Mouse (Mus musculus) gastrocnemius, postnatal 4 days (tissue): ENCODE results near the gene Exoc8. TPM values are rescaled to one million over a fixed set of nuclear protein-coding genes. Genes with fewer than 3 reads are reported as not detected.

Experiments used
- DNase-seq, 2 experiments: peaks; one replicate each; pipeline ENCODE4 v3.0.0; 2021 to 2022; ENCODE audit warnings: low spot score in 2 of 2, mixed read lengths in 2 of 2
- total RNA-seq, 2 experiments: library from RNA; stranded (reverse); gene quantifications; 2 replicates each; pipeline ENCODE4 v1.2.3; 2021

Gene Exoc8
- total RNA-seq, 2 experiments from 2014 or later: 10.4 to 11.3 TPM

GRCm38 (mm10) chr8:124910349-124910748, 12.8 kb upstream of the Exoc8 start:
- no peak for DNase-seq

GRCm38 (mm10) chr8:124909936-124910335, 12.4 kb upstream of the Exoc8 start:
- DNase-seq: no peak

DNA sequence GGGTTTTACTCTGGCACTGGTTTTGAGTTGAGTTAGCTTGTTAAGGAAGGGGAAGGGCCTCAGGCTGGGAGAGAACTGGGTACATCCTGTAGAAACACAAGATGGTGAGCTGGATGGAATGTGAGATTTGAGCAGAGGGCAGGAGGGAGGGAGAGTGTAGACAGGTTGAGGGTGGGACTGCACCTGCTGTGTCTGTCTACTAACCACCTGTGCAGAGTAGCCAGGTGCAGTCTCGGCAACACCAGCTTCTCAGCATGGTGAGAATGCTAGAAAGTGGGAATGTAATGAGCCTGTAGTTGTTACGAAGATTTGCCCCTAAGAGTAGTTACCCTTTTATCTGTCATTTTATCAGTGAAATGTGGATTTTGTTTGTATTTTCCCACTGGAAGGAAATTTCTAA, 8.0 kb upstream of the Exoc8 start:
- DNase-seq: no peak

DNA sequence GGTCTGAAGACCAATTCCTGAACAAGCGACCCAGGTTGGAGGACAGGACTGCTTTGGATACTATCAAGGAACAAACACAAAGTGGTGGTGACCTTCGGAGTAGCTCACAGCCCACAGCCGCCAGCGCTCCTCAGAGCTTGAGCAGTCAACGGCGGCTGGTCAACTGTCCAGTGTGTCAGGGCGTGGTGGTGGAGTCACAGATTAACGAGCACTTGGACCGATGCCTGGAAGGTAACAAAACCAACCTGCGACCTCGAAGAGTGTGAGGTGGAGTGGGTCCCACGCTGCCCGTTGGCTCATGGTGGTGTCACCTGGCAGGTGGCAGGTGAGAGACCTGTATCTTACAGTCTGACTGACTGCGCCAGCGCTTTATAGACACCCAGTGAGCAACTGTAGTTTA, 5.7 kb upstream of the Exoc8 start:
- no peak for DNase-seq

DNA sequence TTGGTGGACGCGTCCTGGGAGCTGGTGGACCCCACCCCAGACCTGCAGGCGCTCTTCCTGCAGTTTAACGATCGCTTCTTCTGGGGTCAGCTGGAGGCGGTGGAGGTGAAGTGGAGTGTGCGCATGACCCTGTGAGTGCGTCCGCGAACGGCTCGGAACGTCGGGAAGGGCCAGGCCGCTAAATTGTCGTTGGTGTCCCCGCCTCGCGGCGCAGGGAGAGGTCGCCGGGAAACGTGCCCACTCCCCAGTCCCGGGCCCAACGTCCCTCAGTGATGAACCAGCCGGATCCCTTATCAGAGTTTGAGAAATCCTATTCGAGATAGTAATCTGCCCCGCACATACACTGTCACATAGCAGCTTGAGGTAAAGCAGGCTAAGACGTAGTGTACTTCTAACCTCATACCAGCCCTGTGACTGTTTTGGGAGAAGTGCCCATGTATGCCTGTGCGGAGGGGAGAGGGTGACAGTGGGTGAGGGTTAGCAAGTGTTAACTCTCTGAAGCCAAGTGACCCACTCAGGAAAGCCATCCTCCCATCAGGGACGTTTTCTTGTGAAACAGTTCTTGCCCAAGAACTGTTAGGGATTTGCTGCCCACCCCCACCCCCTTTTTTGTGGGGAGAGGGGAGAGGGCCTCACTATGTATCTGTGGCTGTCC, 873 bp upstream of the Exoc8 start:
- DNase-seq: peak in 1 of 2 experiments; percentile 29

DNA sequence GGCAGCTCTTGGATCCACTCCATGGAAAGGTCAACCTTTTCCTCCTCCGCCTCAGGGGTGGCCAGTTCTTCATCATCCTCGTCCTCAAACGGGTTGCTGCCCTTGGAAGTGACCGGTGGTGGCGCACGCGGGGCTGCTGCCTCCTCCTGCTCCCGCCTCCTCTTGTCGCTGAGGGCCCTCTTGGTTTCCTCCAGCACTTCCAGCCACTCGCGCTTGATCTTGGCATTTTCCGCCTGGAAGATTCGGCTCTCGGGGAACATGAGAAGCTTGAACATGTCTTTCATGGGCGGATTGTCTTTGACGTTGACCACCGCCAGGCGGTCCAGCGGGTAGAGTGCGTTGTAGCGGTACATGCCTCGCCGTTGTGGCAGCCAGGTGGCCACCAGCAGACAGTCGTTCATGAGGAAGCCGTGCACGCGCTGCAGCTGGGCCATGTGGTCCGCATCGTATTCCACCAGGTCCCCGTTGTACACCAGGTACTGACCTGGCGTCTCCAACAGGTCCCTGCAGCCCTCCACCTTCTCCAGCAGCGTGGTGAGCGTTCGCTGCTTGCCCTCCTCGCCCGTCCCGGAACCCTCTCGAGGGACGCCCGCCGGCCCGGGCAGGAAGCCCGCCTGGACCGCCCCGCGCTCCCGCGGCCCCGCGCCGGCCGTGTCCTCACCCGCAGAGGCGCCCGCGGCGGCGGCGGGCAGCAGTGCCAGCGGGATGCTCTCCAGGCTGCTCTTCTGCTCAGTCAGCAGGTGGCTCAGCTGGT, 696 bp downstream of the Exoc8 start:
- peak; percentile 69 to 82 for DNase-seq

DNA sequence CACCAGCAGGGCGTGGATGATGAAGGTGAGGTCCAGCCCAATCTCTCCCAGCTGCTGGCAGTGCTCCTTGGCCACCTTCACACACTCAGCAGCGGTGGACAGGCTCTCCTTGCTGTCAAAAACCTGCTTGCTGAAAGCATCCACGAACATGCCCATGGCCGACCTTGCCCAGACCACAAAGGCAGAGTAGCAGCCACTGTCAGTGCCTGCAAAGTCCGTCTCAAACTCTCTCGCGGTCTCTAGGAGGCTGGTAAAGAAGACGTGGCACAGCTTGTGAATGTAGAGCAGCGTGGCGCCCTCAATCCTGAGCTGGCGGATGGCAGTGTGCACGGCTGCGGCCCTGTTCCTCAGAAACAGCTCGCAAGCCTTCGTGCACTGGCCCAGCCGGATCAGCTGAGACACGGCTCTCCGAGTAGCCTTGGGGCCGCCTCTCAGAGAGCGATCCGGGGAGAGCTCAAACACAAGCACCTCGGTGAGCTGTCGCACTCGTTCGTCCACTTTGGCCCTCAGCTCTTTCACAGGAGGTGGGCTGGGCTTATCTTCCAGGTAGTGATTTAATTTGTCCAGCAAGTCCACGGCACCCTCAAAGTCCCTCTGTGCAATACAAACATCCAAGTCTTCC, 1.4 kb downstream of the Exoc8 start:
- no peak for DNase-seq

DNA sequence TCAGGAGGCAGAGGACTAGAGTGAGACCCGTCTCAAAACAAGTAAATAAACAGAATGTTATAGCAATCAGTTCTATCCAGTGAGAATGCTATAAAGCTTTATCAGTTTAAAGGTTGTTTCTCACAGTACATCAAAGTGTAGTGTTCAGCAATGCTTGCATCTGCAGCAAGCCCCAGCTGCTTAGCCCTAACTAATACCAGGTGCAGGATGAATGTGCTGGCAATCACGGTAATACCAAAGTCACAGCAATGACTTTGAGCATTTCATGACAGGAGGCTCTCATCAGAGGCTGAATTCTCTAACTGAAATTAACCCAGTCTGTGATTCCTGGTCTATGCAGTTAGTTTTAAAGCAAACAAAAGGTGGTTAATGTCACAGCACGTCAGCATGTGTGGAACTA, 4.9 kb downstream of the Exoc8 start:
- DNase-seq: no peak

DNA sequence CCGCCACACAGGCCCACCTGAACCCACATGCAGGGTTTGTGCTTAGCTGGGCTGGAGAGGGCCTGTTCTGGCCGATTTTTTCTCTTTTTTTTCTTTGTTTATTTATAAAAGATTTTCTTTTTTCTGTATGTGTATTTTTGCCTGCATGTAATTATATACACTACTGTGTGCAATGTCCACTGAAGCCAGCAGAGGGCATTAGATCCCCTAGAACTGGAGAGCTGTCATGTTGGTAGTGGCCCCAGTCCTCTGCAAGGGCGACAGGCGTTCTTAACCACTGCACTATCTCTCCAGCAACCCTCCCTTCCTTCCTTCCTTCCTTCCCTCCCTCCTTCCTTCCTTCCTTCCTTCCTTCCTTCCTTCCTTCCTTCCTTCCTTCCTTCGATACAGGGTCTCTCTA, 9.1 kb downstream of the Exoc8 start:
- no peak for DNase-seq

DNA sequence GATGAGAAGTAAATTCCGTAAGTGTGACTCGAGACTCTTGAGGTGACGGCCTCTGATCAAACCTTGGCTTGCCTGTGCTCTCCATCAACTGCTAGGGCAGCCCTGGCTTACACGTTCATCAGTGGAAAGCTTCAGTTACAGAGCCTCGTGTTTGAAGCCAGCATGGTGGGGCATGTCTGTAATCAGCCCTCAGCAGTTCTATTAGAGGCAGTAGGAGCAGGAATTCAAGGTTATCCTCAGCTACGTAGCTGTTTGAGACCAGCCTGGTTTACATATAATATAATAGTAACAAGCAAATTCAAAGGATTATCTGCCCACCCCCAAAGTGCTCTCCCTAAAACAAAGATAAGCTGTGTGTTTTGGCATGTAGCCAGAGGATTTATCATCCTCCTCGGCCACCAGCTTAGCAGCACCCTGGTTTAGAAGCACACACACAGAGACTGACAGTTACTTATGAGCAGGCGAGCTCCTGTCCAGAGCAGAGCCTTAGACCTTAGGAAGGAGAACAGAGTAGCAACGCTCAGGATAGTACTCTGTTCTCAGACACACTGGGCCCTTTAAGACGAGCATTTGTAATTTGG, 18.5 kb downstream of the Exoc8 start:
- DNase-seq: no peak

DNA sequence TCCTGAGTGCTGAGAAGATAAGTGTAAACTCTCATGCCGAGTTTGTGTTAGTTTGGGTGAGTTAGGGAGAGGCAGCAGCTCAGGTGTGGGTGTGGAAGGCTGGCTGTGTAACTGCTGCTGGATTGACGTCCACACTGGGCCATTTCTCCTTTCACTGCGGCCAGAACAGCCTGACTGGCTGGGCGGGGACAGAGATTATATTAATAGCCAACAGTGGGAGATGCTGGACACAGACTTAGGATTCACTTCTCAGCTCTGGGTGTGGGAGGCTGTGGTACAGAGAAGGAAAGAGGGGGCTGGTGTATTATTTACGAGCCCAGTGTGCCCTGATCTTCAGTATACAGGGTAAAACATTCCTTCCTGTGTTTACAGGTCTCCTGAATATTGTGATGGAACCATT, 19.4 kb downstream of the Exoc8 start:
- no peak for DNase-seq

DNA sequence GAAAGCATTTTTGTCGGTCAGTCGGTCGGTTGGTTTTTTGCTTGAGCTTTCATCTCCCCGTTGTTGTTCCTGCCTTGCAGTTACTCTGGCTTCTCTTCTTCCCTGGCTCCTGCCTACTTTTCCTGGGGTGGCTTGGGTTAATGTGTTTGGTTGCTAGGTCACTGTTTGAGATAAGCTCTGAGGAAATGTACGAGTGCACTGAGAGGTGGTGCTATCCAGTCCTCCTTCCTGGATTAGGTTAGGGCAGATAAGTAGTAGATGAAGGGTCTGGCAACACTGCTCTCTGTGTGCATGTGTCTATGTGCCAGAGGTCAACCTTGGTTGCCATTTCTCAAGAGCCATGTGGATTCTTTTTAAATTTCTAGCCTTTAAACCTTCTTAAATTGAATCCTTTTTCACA, 24.8 kb downstream of the Exoc8 start:
- no peak for DNase-seq

- DNase-seq: no peak
Measured at GRCm38 (mm10) chr8:124872081-124872480, 25.4 kb downstream of the Exoc8 start.

DNA sequence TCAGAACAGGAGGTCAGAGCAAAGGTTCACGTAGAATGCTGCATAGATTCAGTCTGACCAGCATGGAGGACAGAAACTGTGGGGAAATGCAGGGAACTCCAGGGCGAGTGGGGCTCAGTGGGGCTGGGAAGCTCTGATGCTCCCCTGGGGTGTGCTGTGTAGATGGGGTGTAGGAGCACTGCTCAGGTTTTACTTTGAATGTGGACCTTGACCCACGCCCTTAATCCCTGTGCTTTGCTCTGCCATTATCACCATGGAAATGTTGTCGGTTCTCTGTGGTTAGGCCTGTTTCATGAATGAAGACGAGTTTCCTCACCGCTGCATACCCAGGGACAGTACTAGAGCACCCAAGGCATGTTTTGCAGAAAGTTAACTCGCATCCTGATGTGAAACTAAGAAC, 26.0 kb downstream of the Exoc8 start:
- no peak for DNase-seq

DNA sequence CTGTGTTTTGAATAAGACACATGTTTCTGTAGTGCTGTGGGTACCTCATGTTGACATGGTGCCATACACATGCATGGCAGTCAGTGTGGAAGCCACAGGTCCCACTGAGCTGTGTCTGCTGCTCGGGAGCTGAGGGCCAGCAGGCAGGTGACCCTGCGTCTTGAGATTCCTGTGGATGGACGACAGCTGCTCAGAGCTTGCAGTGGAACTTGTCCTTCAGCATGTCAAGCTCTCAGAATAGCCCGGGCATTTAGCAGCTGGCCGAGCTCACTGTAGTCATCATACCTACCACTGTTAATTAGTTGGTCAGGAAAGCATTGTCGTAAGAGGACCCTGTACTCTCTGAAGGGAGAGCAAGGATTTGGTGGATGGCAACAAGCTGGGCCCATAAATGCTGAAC, 27.8 kb downstream of the Exoc8 start:
- DNase-seq: no peak

- no peak for DNase-seq
Measured at GRCm38 (mm10) chr8:124867126-124867525, 30.4 kb downstream of the Exoc8 start.

DNA sequence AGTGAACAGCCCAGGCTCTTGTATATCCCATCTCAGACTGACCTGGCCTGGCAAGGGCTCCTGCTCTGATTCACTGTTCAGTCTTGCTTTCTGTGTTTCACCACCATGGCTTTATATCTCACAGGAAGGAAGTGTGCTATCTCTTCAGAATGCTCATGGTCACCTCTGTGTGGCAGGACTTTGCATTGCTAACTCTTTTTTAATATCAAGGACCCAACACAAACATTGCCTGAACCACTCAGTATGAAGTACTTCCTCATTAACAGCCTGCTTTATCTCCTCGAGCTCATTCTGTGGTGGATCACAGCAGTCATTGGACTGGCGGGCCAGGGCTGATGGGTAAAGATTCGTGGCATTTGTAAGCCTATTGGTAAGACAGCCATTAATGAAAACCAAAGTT, 30.8 kb downstream of the Exoc8 start:
- DNase-seq: no peak

DNA sequence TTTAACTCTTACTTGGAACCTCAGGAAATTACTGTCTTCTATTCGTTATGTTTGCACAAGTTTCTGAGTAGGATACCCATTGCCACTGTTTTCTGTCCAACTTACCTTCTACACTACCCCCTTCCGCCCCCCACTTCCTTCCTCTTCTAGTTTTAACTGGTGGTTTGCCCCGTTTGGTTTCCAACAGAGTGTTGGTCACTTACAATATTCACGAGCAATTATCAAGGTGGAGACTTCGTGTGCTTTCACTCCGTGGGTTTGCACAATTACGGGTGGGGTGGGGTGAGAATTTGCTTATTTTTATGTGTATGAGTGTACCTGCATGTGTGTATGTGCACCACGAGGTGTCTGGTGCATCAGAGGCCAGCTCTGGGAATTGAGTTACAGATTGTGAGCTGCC, 33.8 kb downstream of the Exoc8 start:
- DNase-seq: no peak

DNA sequence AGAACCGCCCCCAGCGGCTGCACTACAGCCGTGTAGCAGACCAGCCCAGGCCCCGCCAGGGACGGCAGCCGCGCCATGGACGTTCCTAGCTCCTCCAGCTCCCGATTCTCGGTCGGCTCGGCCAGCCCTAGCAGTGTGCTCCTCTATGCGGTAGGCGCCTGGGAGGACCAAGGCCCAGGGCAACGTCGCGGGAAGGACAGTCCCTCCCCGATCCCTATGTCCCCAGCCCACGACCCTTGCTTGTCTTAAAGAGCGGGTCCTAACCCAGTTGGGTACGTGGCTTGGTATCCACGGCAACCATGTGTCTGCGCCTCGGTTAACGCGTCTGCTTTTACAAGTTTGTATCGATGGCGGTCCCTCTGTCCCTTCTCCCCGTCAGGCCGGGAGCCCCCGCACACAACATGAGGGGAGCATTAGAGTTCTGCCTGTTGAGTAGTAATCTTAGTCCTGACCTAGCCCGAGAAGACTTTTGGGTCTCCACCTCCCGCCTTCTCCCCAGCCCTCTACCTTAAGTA, 34.3 kb downstream of the Exoc8 start:
- no peak for DNase-seq

GRCm38 (mm10) chr8:124862321-124863162, 35.0 kb downstream of the Exoc8 start, which contains the start of the genes Gnpat and 2810004N23Rik:
Gnpat (plus strand) TSS chr8:124863033.
2810004N23Rik (minus strand) TSS chr8:124863120.
- DNase-seq: peak; percentile 90 to 94

- DNase-seq: no peak
Measured at GRCm38 (mm10) chr8:124860188-124860587, 37.3 kb downstream of the Exoc8 start.
